Mouse (Mus musculus) cortical plate, adult 2 months (tissue): Measurements from ENCODE around the gene Olfr827. TPM values are rescaled to one million over a fixed set of nuclear protein-coding genes. Genes with fewer than 3 reads are reported as not detected.

Experiments used
- H3K27ac ChIP-seq: fragments of 200-500 bp; 2 replicates; pipeline ENCODE4 v1.5.1; 2012; ENCODE audit warnings: low read length, control low read depth, inconsistent platforms; ENCODE audit not compliant: insufficient read depth
- H3K4me1 ChIP-seq: fragments of 200-500 bp; 2 replicates; pipeline ENCODE4 v1.6.1; 2011; ENCODE audit warnings: low read length; ENCODE audit not compliant: control insufficient read depth, insufficient read depth
- H3K4me3 ChIP-seq: fragments of 200-500 bp; 2 replicates; pipeline ENCODE4 v1.5.1; 2011; ENCODE audit warnings: mild to moderate bottlenecking, low read length, control low read depth; ENCODE audit not compliant: insufficient read depth
- CTCF ChIP-seq: fragments of 200-500 bp; IDR thresholded peaks from 2 replicates; pipeline ENCODE4 v1.5.1; 2011; ENCODE audit warnings: mild to moderate bottlenecking, control low read depth, low read length; ENCODE audit not compliant: insufficient read depth; ENCODE audit errors: extremely low read depth
- POLR2A ChIP-seq: fragments of 200-500 bp; IDR thresholded peaks from 2 replicates; pipeline ENCODE4 v1.6.1; 2011; ENCODE audit warnings: mild to moderate bottlenecking, low read length, control low read depth; ENCODE audit not compliant: insufficient read depth; ENCODE audit errors: extremely low read depth
- polyA plus RNA-seq: library from polyadenylated mRNA; depleted of rRNA; stranded (reverse); fragments of >200 nt; gene quantifications from 2 replicates; pipeline ENCODE4 v1.2.3, GENCODE M21; 2012; rRNA removed

Gene Olfr827
- polyA plus RNA-seq, 1 experiment: not detected

DNA sequence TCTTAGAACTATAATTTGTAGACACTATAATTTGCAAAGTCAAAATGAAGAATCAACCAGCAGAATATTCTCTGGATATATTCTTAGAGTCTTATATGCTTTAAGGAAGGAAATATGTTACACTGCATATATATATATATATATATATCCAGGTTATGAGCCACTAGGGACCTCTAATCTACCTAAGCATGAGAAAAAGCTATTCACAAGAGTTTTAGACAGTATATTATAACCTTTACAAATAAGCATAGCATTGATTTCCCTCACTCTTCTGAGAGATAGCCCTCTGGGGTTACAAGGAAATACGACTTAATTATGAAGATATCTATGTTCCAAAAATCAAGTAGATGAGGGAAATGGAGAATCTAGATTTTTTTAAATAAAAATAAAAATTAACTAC is 30.1 kb downstream of the Olfr827 start, which contains the start of gene Olfr826:
Gene Olfr826 (minus strand): TSS at position 101 of the 400 bp plus-strand sequence.
- TF ChIP-seq POLR2A (no peak), CTCF (no peak)
- H3K4me3 ChIP-seq: no peak within 1 kb of the TSS
- no peak within 1 kb of the TSS for H3K27ac ChIP-seq
- no peaks in the 10 kb centered on the region for H3K4me1 ChIP-seq

DNA sequence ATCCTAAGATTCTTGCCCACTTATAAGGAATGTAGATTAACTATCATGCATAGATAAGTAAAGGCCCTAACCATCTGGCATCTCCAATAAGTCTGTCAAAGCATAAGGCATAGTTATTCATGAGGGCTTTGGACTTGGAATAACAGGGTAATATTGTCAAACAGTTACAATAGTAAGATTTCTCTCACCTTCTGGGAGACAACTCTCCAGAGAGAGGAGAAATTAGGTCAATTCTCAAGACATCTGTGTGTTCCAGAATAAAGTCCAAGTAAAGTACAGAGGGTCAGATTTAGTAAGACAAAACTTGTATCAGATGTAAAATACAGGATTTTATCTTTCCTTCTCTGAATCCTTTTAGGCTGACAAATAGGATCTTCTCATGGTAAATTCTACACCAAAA is 47.5 kb downstream of the Olfr827 start, which contains the start of gene Olfr825:
Gene Olfr825 (minus strand): TSS at position 101 of the 400 bp plus-strand sequence.
- Histone ChIP-seq H3K4me3 (no peak within 1 kb of the TSS), H3K4me1 (no peaks in the 10 kb centered on the region), H3K27ac (no peak within 1 kb of the TSS)
- no peak for TF ChIP-seq POLR2A
- no peak for TF ChIP-seq CTCF

DNA sequence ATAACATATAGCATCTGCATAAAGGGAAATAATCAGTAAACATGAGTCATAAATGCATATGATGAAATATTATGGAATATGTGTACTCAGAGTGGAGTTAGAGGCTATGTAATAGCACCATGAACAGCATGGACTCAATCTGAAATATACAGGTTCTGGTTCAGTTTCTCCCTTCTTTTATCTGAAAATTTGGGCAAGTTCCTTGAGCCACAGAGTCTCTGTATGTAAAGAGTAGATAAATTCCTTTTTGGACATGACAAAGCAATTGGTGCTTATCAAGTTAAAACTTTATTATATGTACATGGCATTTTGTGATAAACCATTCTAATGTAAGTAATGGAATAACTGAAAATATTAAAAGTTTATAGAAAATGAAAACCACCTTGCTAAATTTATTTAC is 49.0 kb downstream of the Olfr827 start:
- Histone ChIP-seq H3K4me1 (no peaks in the 10 kb centered on the region), H3K27ac (no peak overlapping the region), H3K4me3 (no peak overlapping the region)
- no peak for TF ChIP-seq CTCF
- TF ChIP-seq POLR2A: no peak

Other genes with a start within 250 kb of the Olfr827 start
- not detected in 2 replicates for gene Olfr819, start 247.1 kb downstream of the Olfr827 start, polyA plus RNA-seq
- gene Olfr247, start 238.3 kb downstream of the Olfr827 start, polyA plus RNA-seq: not detected in 2 replicates
- gene Gm10310, start 229.3 kb downstream of the Olfr827 start, polyA plus RNA-seq: not detected in 2 replicates
- not detected in 2 replicates for gene Olfr820, start 201.8 kb downstream of the Olfr827 start, polyA plus RNA-seq
- not detected in 2 replicates for gene Olfr821, start 184.1 kb downstream of the Olfr827 start, polyA plus RNA-seq
- gene Olfr822, start 143.2 kb downstream of the Olfr827 start, polyA plus RNA-seq: not detected in 2 replicates
- not detected in 2 replicates for gene Olfr823, start 99.0 kb downstream of the Olfr827 start, polyA plus RNA-seq
- gene Olfr824, start 84.4 kb downstream of the Olfr827 start, polyA plus RNA-seq: not detected in 2 replicates
- not detected in 2 replicates for gene Olfr825, start 47.6 kb downstream of the Olfr827 start, polyA plus RNA-seq
- gene Olfr826, start 30.2 kb downstream of the Olfr827 start, polyA plus RNA-seq: not detected in 2 replicates
- 0.81 and 1.1 TPM in 2 replicates for gene Neurod4, start 65.8 kb upstream of the Olfr827 start, polyA plus RNA-seq
- 0.06 and 0.13 TPM in 2 replicates for gene Tespa1, start 108.5 kb upstream of the Olfr827 start, polyA plus RNA-seq
- 2.2 and 2.5 TPM in 2 replicates for gene Vmn2r84, start 179.9 kb upstream of the Olfr827 start, polyA plus RNA-seq
- gene Vmn2r85, start 215.3 kb upstream of the Olfr827 start, polyA plus RNA-seq: 0.93 and 1.0 TPM in 2 replicates
- 0.44 and 0.46 TPM in 2 replicates for gene Vmn2r86, start 241.6 kb upstream of the Olfr827 start, polyA plus RNA-seq